Mouse (Mus musculus): ENCODE data around the gene Akap13.
"Not testable (repeated sequence)": the region's sequence is repeated elsewhere in the genome, so short reads cannot be mapped to it uniquely, and the experiment has no call there.

Akap13 gene

GRCm38 (mm10) chr7:75785388-75786328 lies 330.3 kb downstream of the Akap13 start:
- in situ Hi-C loops (cut with MboI; ENCODE audit: low pct_unique_long_range_greater_than_20kb in 1 of 2, low sequenced_read_pairs in 2 of 2, unreplicated experiment in 1 of 2) = no loop called here

GRCm38 (mm10) chr7:75786812-75787211 lies 331.5 kb downstream of the Akap13 start:
- in situ Hi-C loops (cut with MboI; ENCODE audit: low pct_unique_long_range_greater_than_20kb in 1 of 2, low sequenced_read_pairs in 2 of 2, unreplicated experiment in 1 of 2) = no loop called here

DNA sequence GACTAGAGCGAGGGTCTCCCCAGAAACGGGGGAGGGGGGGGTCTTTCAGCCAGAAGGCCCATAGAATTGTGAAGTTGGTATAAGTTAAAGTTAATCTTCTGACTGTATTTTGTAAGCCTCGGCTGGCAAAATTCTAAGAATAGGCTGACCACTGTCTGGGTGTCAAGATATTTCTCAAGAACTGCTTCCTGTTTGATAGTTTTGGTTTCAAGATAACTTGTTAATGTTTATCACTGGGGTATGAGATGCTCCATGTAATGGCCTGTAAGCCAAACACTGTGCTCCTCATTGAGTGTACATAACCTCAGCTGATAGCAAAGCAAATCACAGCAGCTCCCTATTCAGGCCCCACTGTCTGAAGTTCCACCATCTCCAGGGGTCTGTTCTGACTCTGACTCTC lies 332.0 kb downstream of the Akap13 start:
- in situ Hi-C loops (cut with MboI; ENCODE audit: low pct_unique_long_range_greater_than_20kb in 1 of 2, low sequenced_read_pairs in 2 of 2, unreplicated experiment in 1 of 2) = no loop called here

GRCm38 (mm10) chr7:75788069-75788800 lies 332.9 kb downstream of the Akap13 start:
- in situ Hi-C loops (cut with MboI; ENCODE audit: low pct_unique_long_range_greater_than_20kb in 1 of 2, low sequenced_read_pairs in 2 of 2, unreplicated experiment in 1 of 2) = not testable (repeated sequence)

DNA sequence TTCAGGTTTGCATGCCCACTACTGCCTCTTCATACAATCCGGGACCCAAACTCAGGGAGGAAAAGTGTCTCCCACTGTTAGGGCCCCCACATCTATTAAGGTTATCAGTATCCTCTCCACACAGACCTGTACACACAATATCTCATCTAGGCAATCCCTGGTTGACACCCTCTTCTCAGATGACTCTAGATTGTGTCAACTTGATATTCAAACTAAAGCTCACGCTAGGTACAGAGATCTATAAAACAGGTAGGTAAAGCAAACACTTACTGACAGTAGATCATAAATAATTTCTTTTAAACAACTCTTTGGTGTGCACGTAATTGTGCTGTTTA lies 333.4 kb downstream of the Akap13 start:
- in situ Hi-C loops (cut with MboI; ENCODE audit: low pct_unique_long_range_greater_than_20kb in 1 of 2, low sequenced_read_pairs in 2 of 2, unreplicated experiment in 1 of 2) = not testable (repeated sequence)

DNA sequence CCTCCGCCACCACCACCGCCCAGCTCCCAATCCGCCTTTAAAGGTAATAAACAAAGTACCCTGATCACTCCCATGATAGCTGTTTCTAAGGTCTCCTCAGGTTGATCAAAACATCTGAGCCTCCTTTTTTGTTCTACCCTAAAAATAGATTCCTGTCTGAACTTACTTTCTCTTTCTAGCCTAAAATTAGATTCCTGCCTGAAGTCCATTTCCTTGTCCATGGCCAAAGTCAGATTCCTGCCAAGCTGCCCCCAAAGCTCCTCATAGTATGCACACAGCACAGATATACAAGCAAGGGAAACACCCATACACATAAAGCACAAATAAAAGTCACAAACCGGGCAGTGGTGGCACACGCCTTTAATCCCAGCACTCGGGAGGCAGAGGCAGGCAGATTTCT lies 334.4 kb downstream of the Akap13 start:
- in situ Hi-C loops (cut with MboI; ENCODE audit: low pct_unique_long_range_greater_than_20kb in 1 of 2, low sequenced_read_pairs in 2 of 2, unreplicated experiment in 1 of 2) = no loop called here

DNA sequence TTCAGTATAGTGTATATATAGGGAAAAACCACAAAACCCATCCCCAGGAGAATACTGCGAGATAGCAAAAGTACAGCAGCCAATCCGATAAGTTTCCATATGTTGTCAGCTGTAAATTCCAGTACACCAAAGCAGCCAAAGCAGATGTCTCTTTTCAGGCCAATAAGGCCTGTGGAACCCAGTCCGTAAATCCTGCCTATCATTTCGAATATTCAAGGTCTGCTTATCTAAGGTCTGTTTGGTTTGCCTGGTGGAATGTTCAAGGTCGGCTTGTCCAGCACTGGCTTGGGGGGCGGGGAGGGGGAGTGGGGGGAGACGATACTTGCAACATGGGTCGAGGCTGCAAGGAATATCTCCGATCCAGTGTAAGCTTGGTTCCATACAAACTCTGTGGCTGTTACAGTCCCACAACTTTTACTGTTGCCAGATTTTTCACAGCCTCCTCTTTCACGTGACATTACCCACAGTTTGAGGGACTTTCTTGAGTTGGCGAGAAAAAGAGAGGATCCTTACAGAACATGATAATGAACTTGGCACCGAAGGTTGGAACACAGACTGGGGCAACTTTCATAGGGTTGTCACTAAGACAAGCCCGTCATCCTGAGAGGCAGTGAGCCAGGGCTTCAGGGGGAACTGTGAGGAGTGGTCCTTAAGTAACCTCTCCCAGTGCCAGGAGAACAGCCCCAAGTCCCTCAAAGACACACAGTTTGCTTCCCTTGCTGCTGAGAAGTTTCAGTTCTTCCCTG lies 335.9 kb downstream of the Akap13 start:
- in situ Hi-C loops (cut with MboI; ENCODE audit: low pct_unique_long_range_greater_than_20kb in 1 of 2, low sequenced_read_pairs in 2 of 2, unreplicated experiment in 1 of 2) = not testable (repeated sequence)

DNA sequence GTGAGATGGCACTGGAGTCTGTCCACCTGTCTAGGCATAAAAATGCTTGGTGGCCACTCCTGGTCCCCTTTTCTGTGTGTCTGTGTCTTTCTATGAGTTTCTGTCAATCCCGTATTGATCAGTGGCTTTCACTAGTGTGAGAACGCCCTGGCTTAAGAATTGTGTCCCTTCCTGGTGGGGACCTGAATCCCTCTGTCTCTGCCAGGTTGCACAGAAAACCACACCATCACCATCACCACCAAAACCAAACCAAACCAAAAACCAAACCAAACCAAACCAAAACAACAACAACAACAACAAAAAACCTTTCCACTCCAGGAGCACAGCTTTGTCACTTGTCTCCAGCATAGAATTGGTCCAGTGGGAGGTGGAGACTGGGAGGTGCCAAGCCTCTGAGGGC lies 337.8 kb downstream of the Akap13 start:
- in situ Hi-C loops (cut with MboI; ENCODE audit: low pct_unique_long_range_greater_than_20kb in 1 of 2, low sequenced_read_pairs in 2 of 2, unreplicated experiment in 1 of 2) = no loop called here

DNA sequence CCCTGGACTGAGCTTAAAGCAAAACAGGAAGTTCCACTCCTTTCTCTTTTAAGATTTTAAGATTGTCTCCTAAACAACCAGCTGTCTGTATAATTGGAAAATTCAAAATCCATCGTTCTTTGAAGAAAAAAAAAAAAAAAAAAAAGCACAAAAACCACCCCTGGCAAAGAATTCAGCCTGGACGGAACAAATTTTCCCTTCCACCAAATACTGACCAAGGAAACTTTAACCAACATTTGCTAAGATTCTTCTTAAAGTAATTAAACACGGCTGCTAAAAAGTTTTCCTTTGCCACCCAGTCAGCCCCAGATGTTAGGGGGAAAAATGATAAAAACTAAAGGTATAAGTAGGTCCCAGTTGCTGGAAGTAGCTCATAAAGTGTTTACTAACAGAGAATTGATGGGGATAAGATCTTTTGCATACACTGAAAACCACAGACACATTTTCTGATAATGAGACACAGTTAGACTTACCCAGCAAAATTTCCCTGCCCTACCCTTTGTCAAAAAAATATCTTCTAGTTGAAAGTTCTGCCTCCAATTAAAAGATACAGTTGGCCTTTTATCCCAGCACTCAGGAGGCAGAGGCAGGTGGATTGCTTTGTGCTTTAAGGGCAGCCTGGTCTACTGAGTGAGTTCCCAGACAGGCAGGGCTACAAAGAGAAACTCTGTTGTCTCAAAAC lies 338.5 kb downstream of the Akap13 start:
- in situ Hi-C loops (cut with MboI; ENCODE audit: low pct_unique_long_range_greater_than_20kb in 1 of 2, low sequenced_read_pairs in 2 of 2, unreplicated experiment in 1 of 2) = no loop called here

- in situ Hi-C loops (cut with MboI; ENCODE audit: low pct_unique_long_range_greater_than_20kb in 1 of 2, low sequenced_read_pairs in 2 of 2, unreplicated experiment in 1 of 2) = no loop called here
Measured at GRCm38 (mm10) chr7:75795106-75795505, 339.8 kb downstream of the Akap13 start.

DNA sequence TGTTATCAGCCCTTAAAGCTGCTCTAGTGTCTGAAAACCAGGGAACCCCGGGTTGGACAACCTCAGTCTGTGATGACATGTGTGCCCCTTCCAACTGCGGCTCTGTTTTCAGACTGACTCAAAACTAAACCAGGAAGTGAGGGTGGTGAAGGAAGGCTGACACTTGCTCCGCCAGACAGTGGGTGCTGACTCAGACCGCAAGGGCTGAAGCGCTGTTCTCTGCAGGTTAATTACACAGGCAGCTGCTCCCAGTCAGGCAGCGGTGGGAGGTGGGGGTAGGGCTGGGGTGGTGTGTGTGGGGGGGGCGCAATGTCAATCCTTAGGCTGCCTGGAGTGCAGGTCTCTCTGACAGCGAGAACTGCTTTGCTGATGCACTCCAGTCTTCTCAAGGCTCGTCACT lies 341.1 kb downstream of the Akap13 start:
- in situ Hi-C loops (cut with MboI; ENCODE audit: low pct_unique_long_range_greater_than_20kb in 1 of 2, low sequenced_read_pairs in 2 of 2, unreplicated experiment in 1 of 2) = no loop called here

DNA sequence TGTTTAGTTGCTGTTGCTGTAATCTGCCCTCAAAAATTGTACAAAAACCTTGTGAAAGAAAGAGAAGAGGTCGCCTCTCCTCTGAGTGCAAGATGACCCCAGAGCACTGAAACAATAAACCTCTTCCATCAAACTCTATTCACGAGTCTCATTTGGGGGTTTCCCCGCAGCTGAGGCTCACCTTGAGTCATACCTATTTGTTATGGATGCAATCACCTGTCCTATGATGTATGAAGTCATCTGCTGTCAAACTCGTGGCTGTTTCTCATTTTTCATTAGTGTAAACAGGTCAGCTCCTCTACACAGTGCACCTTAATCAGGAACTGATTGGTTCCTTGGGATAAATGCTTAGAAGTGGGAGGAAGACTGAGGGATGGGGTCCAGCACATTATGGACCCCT lies 345.2 kb downstream of the Akap13 start:
- in situ Hi-C loops (cut with MboI; ENCODE audit: low pct_unique_long_range_greater_than_20kb in 1 of 2, low sequenced_read_pairs in 2 of 2, unreplicated experiment in 1 of 2) = no loop called here

- in situ Hi-C loops (cut with MboI; ENCODE audit: low pct_unique_long_range_greater_than_20kb in 1 of 2, low sequenced_read_pairs in 2 of 2, unreplicated experiment in 1 of 2) = no loop called here
Measured at GRCm38 (mm10) chr7:75801022-75801421, 345.7 kb downstream of the Akap13 start.

DNA sequence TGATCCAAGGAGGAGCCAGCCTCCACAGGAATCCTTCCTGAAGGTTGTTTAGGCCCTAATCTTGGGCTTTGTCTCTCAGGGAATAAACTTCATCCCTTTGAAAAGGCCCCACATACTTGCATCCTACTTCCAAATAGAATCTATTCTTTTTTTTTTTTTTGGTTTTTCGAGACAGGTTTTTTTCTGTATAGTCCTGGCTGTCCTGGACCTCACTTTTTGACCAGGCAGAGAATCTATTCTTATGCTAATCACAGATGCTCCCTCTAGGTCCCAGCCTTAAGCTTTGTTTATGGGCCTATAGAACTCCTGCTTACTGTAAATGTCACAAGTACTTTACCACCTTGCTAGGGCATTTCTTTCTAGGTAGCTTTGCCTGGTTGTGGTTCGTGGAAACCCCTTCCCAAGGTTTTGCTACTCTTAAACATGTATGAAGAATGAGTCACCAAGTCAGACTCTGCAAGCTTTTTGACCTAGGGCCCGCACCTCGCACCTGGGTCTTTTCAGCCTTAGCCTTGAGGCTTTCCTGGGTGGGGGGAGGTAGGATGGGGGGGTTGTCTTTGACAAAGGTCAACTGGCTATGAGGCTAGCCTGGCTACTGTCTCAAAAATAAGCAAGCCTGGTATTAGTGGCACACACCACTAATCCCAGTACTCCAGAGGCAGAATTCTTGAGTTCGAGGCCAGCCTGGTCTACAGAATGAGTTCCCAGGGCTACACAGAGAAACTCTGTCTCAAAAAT lies 346.5 kb downstream of the Akap13 start:
- in situ Hi-C loops (cut with MboI; ENCODE audit: low pct_unique_long_range_greater_than_20kb in 1 of 2, low sequenced_read_pairs in 2 of 2, unreplicated experiment in 1 of 2) = no loop called here

DNA sequence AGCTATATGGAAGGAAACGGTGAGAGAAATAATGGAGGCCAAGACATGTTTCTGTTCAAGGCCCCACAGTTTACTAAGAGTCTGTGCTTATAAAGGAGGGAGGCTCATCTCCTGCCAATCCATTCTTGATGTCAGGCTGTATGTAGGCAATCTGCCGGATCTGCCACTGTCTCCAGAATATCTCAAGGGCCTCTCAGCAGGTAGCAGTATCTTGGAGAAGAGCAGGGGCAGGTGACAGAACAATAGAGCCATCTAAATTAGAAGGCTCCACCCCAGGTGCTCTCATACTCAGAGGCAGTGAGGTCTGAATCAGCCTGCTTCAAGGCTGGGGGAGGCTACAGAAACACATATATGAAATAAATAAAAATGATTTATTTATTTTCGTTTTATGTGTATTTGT lies 347.6 kb downstream of the Akap13 start:
- in situ Hi-C loops (cut with MboI; ENCODE audit: low pct_unique_long_range_greater_than_20kb in 1 of 2, low sequenced_read_pairs in 2 of 2, unreplicated experiment in 1 of 2) = no loop called here

All from mouse embryonic stem cell (cell line).